Mouse (Mus musculus) megakaryocyte, embryonic 14.5 days (primary cell): ENCODE measurements at regions not wholly inside any gene's neighbourhood (a gene's known extent, or its start where the extent isn't known, plus 50 kb on each side); places are given as distances from the start of the nearest gene placed in this dataset.

ENCODE experiments used
- H3K27me3 ChIP-seq: replicated peaks from 2 replicates; pipeline ENCODE3; 2012; ENCODE audit warnings: inconsistent platforms
- H3K36me3 ChIP-seq: replicated peaks from 2 replicates; pipeline ENCODE3; 2012; ENCODE audit warnings: low read length, inconsistent platforms, mixed read lengths
- H3K4me1 ChIP-seq: 2 replicates; pipeline ENCODE4 v1.6.1; 2012; ENCODE audit warnings: inconsistent platforms
- H3K4me3 ChIP-seq: replicated peaks from 2 replicates; pipeline ENCODE3; 2012; ENCODE audit warnings: moderate library complexity, mild to moderate bottlenecking, inconsistent platforms
- H3K9me3 ChIP-seq: 2 replicates; pipeline ENCODE4 v1.6.1; 2012; ENCODE audit warnings: inconsistent platforms
- FLI1 ChIP-seq: IDR thresholded peaks from 2 replicates; pipeline ENCODE4 v1.6.1; 2012; ENCODE audit warnings: low read length, inconsistent platforms, mixed read lengths
- GATA1 ChIP-seq: IDR thresholded peaks from 3 replicates; pipeline ENCODE4 v1.6.1; 2012; ENCODE audit warnings: mixed read lengths, low read length, inconsistent platforms, borderline replicate concordance

DNA sequence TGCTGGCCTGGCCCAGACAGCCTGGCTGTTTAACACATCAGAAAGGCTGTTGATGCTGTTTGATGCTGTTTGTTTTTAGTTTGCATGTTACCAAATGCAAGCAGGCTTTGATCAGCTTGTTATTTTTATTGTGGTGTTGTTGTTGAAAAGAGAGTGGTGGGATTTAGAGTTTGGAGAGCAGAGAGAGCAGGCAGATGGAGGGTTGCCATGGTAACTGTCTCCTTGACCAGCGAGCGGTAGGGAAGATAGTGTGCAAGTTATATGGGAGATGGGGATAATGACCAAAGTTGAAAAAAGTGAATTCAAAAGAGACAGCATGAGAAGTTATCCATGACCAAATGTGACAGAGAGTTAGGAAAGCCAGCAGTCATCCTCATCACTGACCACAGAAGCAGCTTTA lies 83.3 kb downstream of the Cmc2 start:
- no peaks in the 10 kb centered on the region for H3K36me3 ChIP-seq
- no peaks in the 10 kb centered on the region for H3K9me3 ChIP-seq
- TF ChIP-seq FLI1, result no peak
- TF ChIP-seq GATA1, result no peak
- no peaks in the 10 kb centered on the region for H3K27me3 ChIP-seq
- H3K4me1 ChIP-seq, result no peaks in the 10 kb centered on the region
- no peak overlapping the region for H3K4me3 ChIP-seq

DNA sequence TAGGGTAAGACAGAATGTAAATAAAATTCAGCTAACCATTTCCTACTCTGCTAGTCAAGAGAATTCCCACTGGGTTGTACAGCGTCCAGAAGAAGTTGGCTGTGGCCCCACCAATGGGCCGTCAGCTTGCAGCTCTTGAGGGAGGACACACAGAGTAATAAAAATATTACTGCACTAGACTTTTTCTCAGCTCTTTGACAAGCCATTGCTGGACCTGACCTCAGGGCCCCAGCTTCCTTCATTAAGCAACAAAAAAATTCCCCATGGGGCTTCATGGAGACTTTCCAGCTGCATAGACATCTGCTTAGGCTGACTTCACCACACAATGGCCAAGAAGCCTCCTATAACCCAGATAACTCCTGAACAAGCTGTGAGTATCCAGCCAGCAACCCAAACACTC lies 89.1 kb downstream of the Cmc2 start:
- TF ChIP-seq FLI1, result no peak
- peaks cover 7% of the 10 kb centered on the region; the same call in 1 of the 2 replicates for H3K9me3 ChIP-seq
- no peak overlapping the region for H3K4me3 ChIP-seq
- no peaks in the 10 kb centered on the region for H3K36me3 ChIP-seq
- H3K4me1 ChIP-seq, result no peaks in the 10 kb centered on the region
- no peaks in the 10 kb centered on the region for H3K27me3 ChIP-seq

DNA sequence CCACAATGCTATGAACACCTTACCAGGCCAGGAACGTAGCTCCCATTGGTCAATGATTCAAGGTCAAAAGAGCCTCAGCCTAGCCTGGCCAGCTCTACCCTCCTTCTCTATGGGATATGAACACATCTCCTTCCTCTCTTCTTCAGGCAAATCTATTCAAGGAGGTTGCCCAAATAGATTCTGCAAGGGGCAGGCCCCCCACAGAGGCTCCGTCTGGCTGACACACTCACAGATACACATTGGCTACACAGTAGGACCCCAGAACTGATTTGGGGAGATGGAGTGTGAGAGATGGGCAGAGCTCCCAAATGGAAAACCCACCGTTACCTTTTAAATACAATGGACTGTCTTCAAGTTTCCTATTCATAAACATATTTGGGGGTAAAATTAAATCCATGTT lies 91.6 kb downstream of the Cmc2 start:
- peaks cover 9% of the 10 kb centered on the region; the same call in 1 of the 2 replicates for H3K9me3 ChIP-seq
- no peaks in the 10 kb centered on the region for H3K4me1 ChIP-seq
- no peaks in the 10 kb centered on the region for H3K36me3 ChIP-seq
- H3K4me3 ChIP-seq, result no peak overlapping the region
- no peak for TF ChIP-seq FLI1
- no peak for TF ChIP-seq GATA1
- H3K27me3 ChIP-seq, result no peaks in the 10 kb centered on the region

DNA sequence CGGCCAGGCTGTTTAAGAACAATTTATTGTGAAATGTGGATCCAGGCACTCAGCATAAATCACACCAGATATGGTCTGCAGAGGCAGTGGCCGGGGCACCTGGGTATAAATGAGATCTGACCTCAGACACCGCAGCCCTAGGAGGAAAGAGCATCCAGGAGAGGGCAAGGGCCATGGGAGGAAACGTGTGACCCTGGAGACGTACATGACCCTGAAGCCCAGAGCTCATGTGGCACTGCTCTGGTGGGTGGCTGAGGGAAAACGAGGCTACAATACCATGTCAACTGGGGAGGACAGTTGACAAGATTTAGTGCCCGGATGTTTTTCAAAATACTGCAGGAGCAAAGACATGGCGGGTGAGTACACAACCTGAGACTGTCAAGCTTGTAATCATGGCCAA lies 93.0 kb downstream of the Cmc2 start:
- Histone ChIP-seq H3K36me3 (no peaks in the 10 kb centered on the region), H3K27me3 (no peaks in the 10 kb centered on the region), H3K9me3 (peaks cover 12% of the 10 kb centered on the region; the same call in 1 of the 2 replicates), H3K4me1 (no peaks in the 10 kb centered on the region), H3K4me3 (no peak overlapping the region)
- TF ChIP-seq FLI1 (no peak), GATA1 (no peak)

DNA sequence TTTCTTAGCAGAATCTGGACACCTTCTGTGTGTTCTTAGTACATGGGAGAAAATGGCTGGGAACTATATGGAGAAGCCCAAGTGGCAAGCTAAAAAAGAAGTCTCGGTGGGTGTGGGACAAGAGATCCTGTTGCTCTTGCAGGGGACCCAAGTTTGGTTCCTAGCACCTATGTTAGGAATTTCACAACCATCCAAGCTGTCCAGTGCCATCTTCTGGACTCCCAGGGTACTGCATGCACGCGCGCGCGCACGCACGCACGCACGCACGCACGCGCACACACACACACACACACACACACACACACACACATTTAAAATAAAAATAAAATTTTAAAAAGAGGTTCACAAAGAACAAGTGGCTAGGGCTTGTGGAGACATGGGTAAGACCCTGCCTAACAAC lies 94.1 kb downstream of the Cmc2 start:
- TF ChIP-seq GATA1, result no peak
- TF ChIP-seq FLI1, result no peak
- Histone ChIP-seq H3K4me1 (no peaks in the 10 kb centered on the region), H3K9me3 (peaks cover 15% of the 10 kb centered on the region; the same call in 1 of the 2 replicates), H3K27me3 (no peaks in the 10 kb centered on the region), H3K36me3 (no peaks in the 10 kb centered on the region), H3K4me3 (no peak overlapping the region)

DNA sequence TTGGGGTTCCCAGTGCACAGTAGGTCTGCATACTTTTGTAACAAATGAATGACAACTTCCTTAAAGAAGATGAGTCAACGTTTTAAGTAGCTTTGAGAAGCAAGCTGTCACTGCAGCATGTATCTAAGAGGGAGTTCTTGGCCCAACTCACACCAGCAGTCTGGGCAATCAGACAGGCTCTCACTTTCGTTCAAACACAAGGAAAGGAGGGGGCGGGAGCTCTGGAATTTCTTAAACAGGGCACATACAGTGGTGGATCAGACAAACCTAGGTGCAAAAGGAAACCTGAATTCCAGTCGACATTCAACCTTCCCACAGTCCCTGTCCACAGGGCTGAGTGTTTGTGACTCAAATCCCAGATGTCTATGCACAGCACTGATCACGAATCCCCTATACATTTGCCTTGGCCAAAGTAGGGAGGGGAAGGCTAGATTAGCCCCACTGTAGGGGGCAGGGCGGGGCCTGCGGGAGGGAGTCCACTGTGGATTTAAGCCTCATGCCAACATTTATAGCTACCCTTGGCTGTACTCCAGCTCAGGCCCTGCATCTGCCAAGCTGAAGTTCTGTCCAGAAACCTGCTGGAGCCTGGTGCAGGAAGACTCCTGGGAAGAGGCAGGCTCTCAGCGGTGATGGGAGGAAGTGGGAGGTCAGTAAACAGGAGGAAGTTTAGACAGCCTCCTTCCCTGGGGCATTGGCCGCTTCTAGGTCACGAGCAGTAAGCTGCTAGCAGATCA lies 81.5 kb upstream of the Cdyl2 start:
- Histone ChIP-seq H3K36me3 (no peaks in the 10 kb centered on the region), H3K4me1 (no peaks in the 10 kb centered on the region), H3K9me3 (peaks cover 3% of the 10 kb centered on the region; the same call in 1 of the 2 replicates), H3K27me3 (no peaks in the 10 kb centered on the region), H3K4me3 (no peak overlapping the region)
- TF ChIP-seq GATA1, result no peak
- TF ChIP-seq FLI1, result no peak

DNA sequence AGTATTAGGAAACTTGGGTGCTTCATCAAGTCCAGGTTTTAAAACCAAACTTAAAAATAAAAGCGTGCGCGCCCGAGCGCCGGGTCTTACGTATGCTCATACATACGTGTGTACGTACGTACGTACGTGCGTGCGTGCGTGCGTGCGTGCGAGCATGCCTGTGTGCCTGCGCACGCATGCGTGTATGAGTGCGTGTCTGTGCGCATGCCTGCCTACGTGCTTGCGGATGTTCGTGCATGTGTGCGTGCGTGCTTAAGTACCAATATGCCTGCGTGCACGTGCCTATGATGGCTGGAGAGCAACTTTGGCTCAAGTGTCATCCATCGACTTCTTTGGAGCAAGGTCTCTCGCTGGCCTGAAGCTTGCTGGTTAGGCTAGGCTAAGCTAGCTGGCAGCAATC lies 68.5 kb upstream of the Cdyl2 start:
- Histone ChIP-seq H3K27me3 (no peaks in the 10 kb centered on the region), H3K9me3 (peaks cover 54% of the 10 kb centered on the region), H3K4me3 (peak overlapping the region; percentile 80), H3K4me1 (no peaks in the 10 kb centered on the region; the same call in 1 of the 2 replicates), H3K36me3 (no peaks in the 10 kb centered on the region)
- no peak for TF ChIP-seq GATA1
- TF ChIP-seq FLI1, result no peak

DNA sequence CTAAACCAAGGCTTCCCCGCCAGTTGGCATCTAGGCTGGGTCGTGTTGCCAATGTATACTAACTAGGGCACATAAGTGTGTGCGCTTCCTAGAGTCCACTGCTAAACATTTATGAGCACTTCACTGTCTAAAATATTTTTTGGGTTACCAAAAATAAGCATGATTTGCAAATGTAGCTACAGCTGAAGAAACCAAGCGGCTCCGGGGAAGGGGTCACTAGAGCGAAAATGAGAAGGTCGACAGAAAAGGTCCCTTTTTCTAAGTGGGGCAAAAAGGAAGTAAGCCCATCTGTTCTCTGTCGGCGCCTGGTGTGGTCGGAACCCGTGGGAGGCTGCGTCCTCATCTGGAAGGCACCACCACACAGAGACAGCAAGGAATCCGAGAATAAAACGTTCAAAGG lies 67.8 kb upstream of the Cdyl2 start:
- H3K27me3 ChIP-seq, result no peaks in the 10 kb centered on the region
- H3K4me3 ChIP-seq, result no peak overlapping the region
- no peaks in the 10 kb centered on the region for H3K4me1 ChIP-seq
- peaks cover 50% of the 10 kb centered on the region for H3K9me3 ChIP-seq
- H3K36me3 ChIP-seq, result no peaks in the 10 kb centered on the region
- TF ChIP-seq FLI1 (no peak), GATA1 (no peak)

DNA sequence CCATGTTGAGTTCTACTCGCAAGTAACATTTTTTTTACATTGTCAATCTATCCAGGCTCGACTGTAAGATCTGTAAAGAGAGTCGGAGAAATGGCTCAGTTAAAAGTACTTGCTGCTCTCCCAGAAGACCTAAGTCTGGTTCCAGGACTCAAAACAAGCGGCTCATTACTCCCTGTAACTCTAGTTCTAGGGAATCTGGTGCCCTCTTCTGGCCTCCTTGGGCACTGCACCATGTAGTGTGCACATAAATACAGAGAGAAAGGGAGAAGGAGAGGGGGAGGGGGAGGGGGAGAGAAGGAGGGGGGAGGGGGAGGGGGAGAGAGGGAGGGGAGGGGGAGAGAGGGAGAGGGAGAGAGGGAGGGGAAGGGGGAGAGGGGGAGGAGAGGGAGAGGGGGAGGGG lies 66.2 kb upstream of the Cdyl2 start:
- no peaks in the 10 kb centered on the region for H3K36me3 ChIP-seq
- TF ChIP-seq GATA1, result no peak
- TF ChIP-seq FLI1, result no peak
- no peaks in the 10 kb centered on the region for H3K4me1 ChIP-seq
- peaks cover 54% of the 10 kb centered on the region for H3K9me3 ChIP-seq
- no peak overlapping the region for H3K4me3 ChIP-seq
- no peaks in the 10 kb centered on the region for H3K27me3 ChIP-seq

DNA sequence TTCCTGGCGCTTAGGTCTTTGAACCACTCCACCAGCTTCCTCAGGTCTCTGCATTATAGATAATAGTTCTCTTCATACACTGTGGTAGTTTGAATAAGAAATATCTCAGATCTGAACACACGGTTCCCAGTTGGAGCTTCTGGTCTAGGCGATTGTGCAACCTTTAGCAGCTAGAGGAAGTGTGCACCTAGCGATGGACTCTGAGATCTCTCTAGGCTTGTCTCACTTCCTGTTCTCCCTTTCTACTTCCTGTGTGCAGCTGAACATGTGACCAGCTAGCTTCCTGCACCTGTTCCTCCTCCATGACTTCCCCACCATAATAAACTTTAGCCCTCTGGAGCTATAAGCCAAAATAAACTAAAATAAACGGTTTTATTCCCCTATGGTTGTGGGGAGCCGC lies 62.9 kb upstream of the Cdyl2 start:
- TF ChIP-seq FLI1 (no peak), GATA1 (no peak)
- no peaks in the 10 kb centered on the region for H3K27me3 ChIP-seq
- no peaks in the 10 kb centered on the region for H3K36me3 ChIP-seq
- no peaks in the 10 kb centered on the region for H3K4me1 ChIP-seq
- H3K4me3 ChIP-seq, result no peak overlapping the region
- H3K9me3 ChIP-seq, result peaks cover 31% of the 10 kb centered on the region

DNA sequence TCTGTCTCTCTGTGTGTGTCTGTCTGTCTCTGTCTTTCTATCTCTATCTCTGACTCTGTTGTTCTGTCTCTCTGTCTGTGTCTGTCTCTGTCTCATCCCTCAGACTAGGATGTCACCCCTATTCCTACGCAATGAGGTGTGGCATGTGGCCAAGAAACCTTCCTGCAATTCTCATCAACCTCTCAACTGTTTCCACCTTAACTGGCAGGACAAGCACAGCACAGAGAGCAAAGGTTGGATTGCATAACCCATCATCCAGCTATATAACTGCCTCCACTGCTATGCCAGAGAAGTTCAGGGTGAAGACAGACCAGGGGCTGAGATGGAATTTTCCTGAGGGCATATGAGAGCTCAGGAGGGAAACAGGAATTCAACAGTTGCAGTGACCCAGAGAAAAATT lies 60.3 kb upstream of the Cdyl2 start:
- no peaks in the 10 kb centered on the region for H3K27me3 ChIP-seq
- no peaks in the 10 kb centered on the region for H3K36me3 ChIP-seq
- H3K9me3 ChIP-seq, result peaks cover 27% of the 10 kb centered on the region
- H3K4me3 ChIP-seq, result no peak overlapping the region
- no peak for TF ChIP-seq GATA1
- H3K4me1 ChIP-seq, result no peaks in the 10 kb centered on the region
